10 mouse cellular contexts compared by ENCODE assay signal in the genomic region with DNA sequence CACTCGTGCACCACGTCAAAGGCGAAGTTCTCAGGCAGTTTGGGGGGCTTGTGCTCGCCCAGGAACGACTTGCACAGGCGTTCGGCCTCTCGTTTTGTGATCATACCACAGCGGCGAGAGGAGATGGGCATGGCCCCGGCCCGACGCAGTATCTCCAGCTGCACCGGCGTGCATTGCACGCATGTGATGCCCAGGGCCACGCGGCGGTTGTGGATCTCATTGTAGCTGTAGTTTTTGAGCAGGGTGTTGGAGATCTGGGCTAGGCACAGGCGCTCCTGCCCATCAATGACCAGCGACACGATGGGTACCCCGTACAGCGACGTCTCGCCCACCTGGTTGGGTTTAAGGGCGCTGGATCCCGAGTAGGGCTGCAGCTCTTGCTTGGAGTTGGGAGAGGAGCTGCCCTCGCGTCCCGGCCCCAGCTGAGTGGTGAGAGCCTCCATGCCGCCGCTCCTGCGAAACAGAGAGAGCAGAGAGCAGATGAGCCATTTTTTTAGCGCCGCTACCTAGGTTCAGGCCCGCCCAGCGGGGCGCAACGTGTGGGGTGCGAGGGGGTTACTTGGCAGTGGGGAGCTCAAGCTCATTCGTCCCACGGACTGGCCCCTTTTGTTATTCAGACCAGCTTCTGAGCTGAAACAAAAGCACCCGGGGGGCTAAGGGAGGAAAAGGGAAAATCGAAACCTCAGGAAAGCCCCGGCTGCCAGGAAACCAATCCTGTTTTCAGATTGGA. TPM values are rescaled to one million over a fixed set of nuclear protein-coding genes. Genes with fewer than 3 reads are reported as not detected.
DNase-seq lines count a peak whose midpoint lies in the region; ATAC-seq lines count a peak whose summit lies in the region.
"Had no signal": no experiment of that assay in that cellular context is flagged by ENCODE, and none has a peak within 500 bp of the region (broad histone marks: within the 10 kb centered on the region; RNA-seq: fewer than 3 reads in every experiment).

No protein-coding gene starts in this region.

- H3K4me2 ChIP-seq in heart, embryonic 14.5 days (ENCODE audit: low read length) = peak overlapping the region; percentile 56
- H3K4me2 ChIP-seq in hindbrain, embryonic 12.5 days (replicated peaks) = peak overlapping the region; percentile 79
- H3K4me2 ChIP-seq in midbrain, embryonic 11.5 days = peak overlapping the region; percentile 25

- peak overlapping the region; percentile 4 to 34 for H3K4me3 ChIP-seq in heart, embryonic 14.5 days (ENCODE audit: control insufficient read depth in 1 of 2, insufficient read depth in 1 of 2, low read depth in 1 of 2, low read length in 2 of 2)
- peak overlapping the region; percentile 36 for H3K4me3 ChIP-seq in embryonic facial prominence, embryonic 10.5 days
- H3K4me3 ChIP-seq in hindbrain, embryonic 12.5 days = peak overlapping the region; percentile 49
- peak overlapping the region; percentile 15 for H3K4me3 ChIP-seq in midbrain, embryonic 11.5 days (ENCODE audit: low read depth, low read length)

- no peak overlapping the region for H3K27ac ChIP-seq in heart, embryonic 14.5 days (replicated peaks in 1 of 2; ENCODE audit: control insufficient read depth in 1 of 2, insufficient read depth in 1 of 2, low read depth in 2 of 2, low read length in 2 of 2)
- H3K27ac ChIP-seq in embryonic facial prominence, embryonic 10.5 days (replicated peaks) = no peak overlapping the region
- peak overlapping the region; percentile 88 for H3K27ac ChIP-seq in hindbrain, embryonic 12.5 days
- no peak overlapping the region for H3K27ac ChIP-seq in midbrain, embryonic 11.5 days (ENCODE audit: low read depth, low read length)

- H3K27me3 ChIP-seq in heart, embryonic 14.5 days (ENCODE audit: control insufficient read depth, insufficient read depth, low read length) = peaks cover 99% of the 10 kb centered on the region
- peaks cover 100% of the 10 kb centered on the region for H3K27me3 ChIP-seq in embryonic facial prominence, embryonic 10.5 days (replicated peaks; ENCODE audit: low read depth, poor library complexity, severe bottlenecking)
- peaks cover 100% of the 10 kb centered on the region for H3K27me3 ChIP-seq in hindbrain, embryonic 12.5 days
- peaks cover 100% of the 10 kb centered on the region for H3K27me3 ChIP-seq in midbrain, embryonic 11.5 days (ENCODE audit: control insufficient read depth, insufficient read depth, low read length)

- H3K9ac ChIP-seq in heart, embryonic 14.5 days (ENCODE audit: low read length) = no peak overlapping the region
- peak overlapping the region; percentile 73 for H3K9ac ChIP-seq in hindbrain, embryonic 12.5 days
- H3K9ac ChIP-seq in midbrain, embryonic 11.5 days (ENCODE audit: low read length) = no peak overlapping the region

- WGBS in heart, embryonic 14.5 days = under 1% methylated on average over 46 of the region's 46 CpGs
- WGBS in embryonic facial prominence, embryonic 10.5 days = under 1% methylated on average over 46 of the region's 46 CpGs
- under 1% methylated on average over 46 of the region's 46 CpGs for WGBS in hindbrain, embryonic 12.5 days
- WGBS in midbrain, embryonic 11.5 days = under 1% methylated on average over 46 of the region's 46 CpGs

- peaks cover 3 to 47% of the 10 kb centered on the region in 2 experiments; a peak in 3 of 4 replicates for H3K4me1 ChIP-seq in heart, embryonic 14.5 days (ENCODE audit: control insufficient read depth in 2 of 2, insufficient read depth in 2 of 2, low read length in 2 of 2)
- peaks cover 85% of the 10 kb centered on the region for H3K4me1 ChIP-seq in embryonic facial prominence, embryonic 10.5 days
- H3K4me1 ChIP-seq in hindbrain, embryonic 12.5 days = peaks cover 66% of the 10 kb centered on the region
- H3K4me1 ChIP-seq in midbrain, embryonic 11.5 days (ENCODE audit: control insufficient read depth, insufficient read depth, low read length) = peaks cover 30% of the 10 kb centered on the region

- no peaks in the 10 kb centered on the region for H3K9me3 ChIP-seq in heart, embryonic 14.5 days (ENCODE audit: control insufficient read depth, low read length)
- no peaks in the 10 kb centered on the region for H3K9me3 ChIP-seq in embryonic facial prominence, embryonic 10.5 days
- no peaks in the 10 kb centered on the region for H3K9me3 ChIP-seq in hindbrain, embryonic 12.5 days (replicated peaks)
- no peaks in the 10 kb centered on the region for H3K9me3 ChIP-seq in midbrain, embryonic 11.5 days (ENCODE audit: control insufficient read depth, low read length)

- DNase-seq in heart, adult 8-10 months (ENCODE audit: low spot score) = no peak
- peak; percentile 52 for DNase-seq in embryonic facial prominence, embryonic 10.5 days (ENCODE audit: low spot score)
- DNase-seq in midbrain, embryonic 11.5 days (ENCODE audit: low spot score, missing footprints) = peak; percentile 97
- DNase-seq in urinary bladder, postnatal 4 days (ENCODE audit: low spot score in 2 of 2) = no peak
- no peak for DNase-seq in adrenal gland, postnatal 4 days (ENCODE audit: low spot score in 2 of 2)
- no peak for DNase-seq in Muller cell, postnatal 12 days (ENCODE audit: inconsistent ontology term)
- DNase-seq: kidney, postnatal 10 days; right cerebral cortex, postnatal 4 days had no signal

- ATAC-seq in heart, embryonic 14.5 days (ENCODE audit: insufficient number of reproducible peaks, insufficient read depth, low FRiP score, low read depth) = no peak
- ATAC-seq in hindbrain, embryonic 12.5 days (ENCODE audit: low FRiP score) = no peak
- ATAC-seq in midbrain, embryonic 11.5 days (ENCODE audit: low FRiP score) = no peak

- H3K36me3 ChIP-seq in heart, embryonic 14.5 days (ENCODE audit: control insufficient read depth, insufficient read depth, low read length) = no peaks in the 10 kb centered on the region
- H3K36me3 ChIP-seq in embryonic facial prominence, embryonic 10.5 days (replicated peaks) = no peaks in the 10 kb centered on the region
- H3K36me3 ChIP-seq in hindbrain, embryonic 12.5 days = no peaks in the 10 kb centered on the region
- H3K36me3 ChIP-seq in midbrain, embryonic 11.5 days (ENCODE audit: control insufficient read depth, insufficient read depth, low read length) = no peaks in the 10 kb centered on the region

RNA-seq across cellular contexts. Expression of gene Skor1, which starts 2.5 kb away (rescaled TPM):
- not detected in 2 replicates for polyA plus RNA-seq in heart, embryonic 14.5 days (2014; fragmentation: Nextera tagmentation; extraction: Ambion mirVana)
- total RNA-seq in heart, adult 8-10 months (2022) = under 1 TPM in 3 of 4 experiments, not detected in 1; 0.08 to 0.20 (median 0.12) TPM
- 0.06 and 0.10 TPM in 2 replicates for polyA plus RNA-seq in embryonic facial prominence, embryonic 10.5 days (2016; fragmentation: Nextera tagmentation; extraction: Ambion mirVana)
- polyA plus RNA-seq in hindbrain, embryonic 12.5 days (2016; fragmentation: Nextera tagmentation; extraction: Ambion mirVana) = 24.0 and 27.1 TPM in 2 replicates
- 0.05 and 0.10 TPM in 2 replicates for polyA plus RNA-seq in midbrain, embryonic 11.5 days (2014; fragmentation: Nextera tagmentation; extraction: Ambion mirVana)
- total RNA-seq in adrenal gland, postnatal 4 days (2021) = under 1 TPM; 0.23 to 0.34 TPM

Comparison
In these comparisons a context has a peak if more than half of its experiments do, and no peak if none do; other contexts are left out.
1. H3K4me2 ChIP-seq: peak in every context shown above with its lines; median percentile 79 in hindbrain, embryonic 12.5 days; 56 in heart, embryonic 14.5 days; 25 in midbrain, embryonic 11.5 days.
2. DNase-seq: peak in embryonic facial prominence, embryonic 10.5 days (single experiment) and midbrain, embryonic 11.5 days (single experiment); none in heart, adult 8-10 months (single experiment), urinary bladder, postnatal 4 days (0 of 2), adrenal gland, postnatal 4 days (0 of 2) and Muller cell, postnatal 12 days (single experiment).
3. RNA of gene Skor1, which starts 2.5 kb away (polyA plus RNA-seq): 24.0 to 27.1 TPM in hindbrain, embryonic 12.5 days; 0.06 to 0.10 TPM in embryonic facial prominence, embryonic 10.5 days, 0.05 to 0.10 TPM in midbrain, embryonic 11.5 days and not detected in heart, embryonic 14.5 days; every median in the first group is over 10 times any median in the second.
4. Peak in every context shown above with its lines, with median percentiles within 50 percentile points of each other: H3K4me3 ChIP-seq.